Mouse (Mus musculus) stomach, embryonic 15.5 days (tissue): ENCODE results near the gene Tmprss9. TPM values are rescaled to one million over a fixed set of nuclear protein-coding genes. Genes with fewer than 3 reads are reported as not detected.
A peak's percentile ranks its signal among the peaks of the same experiment; 100 is the strongest.

Experiments used
- ATAC-seq: fragments of 200-750 bp; cut with Nextera tagmentation; 2 replicates; pipeline ENCODE4 v1.8.0; 2017; ENCODE audit warnings: low read depth, moderate number of reproducible peaks, moderate TSS enrichment; ENCODE audit not compliant: insufficient read depth, low FRiP score
- H3K27ac ChIP-seq: fragments of 300-500 bp; sonication (generic); 2 replicates; pipeline ENCODE4 v1.5.1; 2015; ENCODE audit warnings: mild to moderate bottlenecking, inconsistent platforms
- H3K27me3 ChIP-seq: fragments of 300-500 bp; sonication (generic); replicated peaks from 2 replicates; pipeline ENCODE4 v1.6.1; 2015; ENCODE audit warnings: inconsistent platforms
- H3K36me3 ChIP-seq: fragments of 300-500 bp; sonication (generic); 2 replicates; pipeline ENCODE4 v1.6.1; 2015; ENCODE audit warnings: inconsistent platforms
- H3K4me1 ChIP-seq: fragments of 300-500 bp; sonication (generic); 2 replicates; pipeline ENCODE4 v1.6.1; 2015; ENCODE audit warnings: inconsistent platforms
- H3K4me2 ChIP-seq: fragments of 300-500 bp; sonication (generic); 2 replicates; pipeline ENCODE4 v1.6.1; 2015; ENCODE audit warnings: mild to moderate bottlenecking, inconsistent platforms
- H3K4me3 ChIP-seq: fragments of 300-500 bp; sonication (generic); replicated peaks from 2 replicates; pipeline ENCODE4 v1.5.1; 2015; ENCODE audit warnings: inconsistent platforms
- H3K9ac ChIP-seq: fragments of 300-500 bp; sonication (generic); 2 replicates; pipeline ENCODE4 v1.6.1; 2015; ENCODE audit warnings: inconsistent platforms
- H3K9me3 ChIP-seq: fragments of 300-500 bp; sonication (generic); 2 replicates; pipeline ENCODE4 v1.6.1; 2016; ENCODE audit warnings: inconsistent platforms
- WGBS: fragments of 180-500 bp; shearing (Covaris S2); methylation state at CpG from one replicate; pipeline ENCODE4 v1.1.7; 2015; 5-methylcytosine and 5-hydroxymethylcytosine counted together
- polyA plus RNA-seq: library from polyadenylated mRNA; unstranded; fragments of >200 nt; fragmentation: Nextera tagmentation; extraction: Ambion mirVana; gene quantifications from 2 replicates; pipeline ENCODE4 v1.2.1, GENCODE M21; 2015

The Tmprss9 gene
- polyA plus RNA-seq, 1 experiment from 2014 or later, result not detected

DNA sequence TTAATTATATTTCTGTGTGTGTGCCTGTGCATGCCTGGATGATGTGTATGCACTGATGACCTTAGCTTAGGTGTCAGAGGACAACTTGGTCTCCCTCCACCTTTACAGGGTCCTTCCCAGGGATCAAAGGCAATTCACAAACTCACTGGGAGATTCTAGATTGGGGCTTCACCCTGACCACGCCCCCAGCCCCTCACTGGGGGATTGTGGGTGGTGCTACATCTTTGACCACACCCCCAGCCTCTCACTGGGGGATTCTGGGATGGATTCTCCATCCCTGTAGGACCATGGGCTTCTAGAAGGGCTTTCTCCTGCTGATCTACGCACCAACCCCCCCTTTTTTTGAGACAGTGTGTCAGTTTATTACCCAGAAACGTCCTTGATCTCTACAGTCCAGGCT is 53.8 kb downstream of the Tmprss9 start:
- 50% methylated on average over 3 of the region's 3 CpGs for WGBS

GRCm38 (mm10) chr10:80928586-80929298 is 57.1 kb downstream of the Tmprss9 start:
- peak overlapping the region; percentile 93 for H3K27ac ChIP-seq
- H3K4me3 ChIP-seq, result peak overlapping the region; percentile 63
- peaks cover 42% of the 10 kb centered on the region for H3K4me1 ChIP-seq
- H3K9me3 ChIP-seq, result no peaks in the 10 kb centered on the region
- peak; percentile 34; the same call in 1 of the 2 replicates for ATAC-seq
- no peaks in the 10 kb centered on the region for H3K36me3 ChIP-seq
- peak overlapping the region; percentile 66 for H3K9ac ChIP-seq
- WGBS, result under 1% methylated on average over 48 of the region's 48 CpGs
- H3K4me2 ChIP-seq, result peak overlapping the region; percentile 82
- peaks cover 3% of the 10 kb centered on the region; the same call in 1 of the 2 replicates for H3K27me3 ChIP-seq

More for the DNA sequence above, 53.8 kb downstream of the Tmprss9 start:
- Histone ChIP-seq H3K9ac (no peak overlapping the region), H3K4me2 (no peak overlapping the region), H3K4me1 (peaks cover 20% of the 10 kb centered on the region; the same call in 1 of the 2 replicates), H3K36me3 (no peaks in the 10 kb centered on the region), H3K27ac (no peak overlapping the region), H3K9me3 (no peaks in the 10 kb centered on the region), H3K4me3 (no peak overlapping the region), H3K27me3 (no peaks in the 10 kb centered on the region)
- ATAC-seq, result no peak

DNA sequence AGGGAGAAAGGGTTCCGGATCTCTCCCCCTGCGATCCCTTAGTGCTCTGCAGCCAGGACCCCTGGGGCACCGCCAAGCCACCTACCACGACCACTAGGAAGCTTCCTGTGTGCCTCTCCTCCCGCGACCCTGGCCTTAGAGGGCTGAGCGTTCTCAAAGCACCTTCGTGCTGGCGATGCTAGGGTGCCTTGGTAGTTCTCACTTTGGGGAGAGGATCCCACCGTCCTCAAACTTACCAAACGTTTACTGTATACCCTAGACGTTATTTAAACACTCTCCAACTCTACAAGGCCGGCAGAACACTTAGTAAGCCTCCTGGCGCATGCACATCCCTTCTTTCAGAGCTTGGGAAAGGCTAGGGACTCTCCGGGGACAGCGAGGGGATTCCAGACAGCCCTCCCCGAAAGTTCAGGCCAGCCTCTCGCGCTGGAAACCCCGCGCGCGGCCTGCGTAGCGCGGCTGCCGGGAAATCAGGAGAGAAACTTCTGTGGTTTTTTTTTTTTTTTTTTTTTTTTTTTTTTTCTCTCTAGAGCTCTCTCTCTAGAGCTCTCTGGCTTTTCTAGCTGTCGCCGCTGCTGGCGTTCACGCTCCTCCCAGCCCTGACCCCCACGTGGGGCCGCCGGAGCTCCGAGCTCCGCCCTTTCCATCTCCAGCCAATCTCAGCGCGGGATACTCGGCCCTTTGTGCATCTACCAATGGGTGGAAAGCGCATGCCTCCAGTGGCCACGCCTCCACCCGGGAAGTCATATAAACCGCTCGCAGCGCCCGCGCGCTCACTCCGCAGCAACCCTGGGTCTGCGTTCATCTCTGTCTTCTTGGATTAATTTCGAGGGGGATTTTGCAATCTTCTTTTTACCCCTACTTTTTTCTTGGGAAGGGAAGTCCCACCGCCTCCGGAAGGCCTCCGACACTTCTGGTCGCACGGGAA is 57.9 kb downstream of the Tmprss9 start, which contains the start of gene Gadd45b:
TSS of gene Gadd45b (plus strand) at position 775 of the 928 bp plus-strand sequence.
- peak; percentile 89 for ATAC-seq
- peaks cover 3% of the 10 kb centered on the region; the same call in 1 of the 2 replicates for H3K27me3 ChIP-seq

DNA sequence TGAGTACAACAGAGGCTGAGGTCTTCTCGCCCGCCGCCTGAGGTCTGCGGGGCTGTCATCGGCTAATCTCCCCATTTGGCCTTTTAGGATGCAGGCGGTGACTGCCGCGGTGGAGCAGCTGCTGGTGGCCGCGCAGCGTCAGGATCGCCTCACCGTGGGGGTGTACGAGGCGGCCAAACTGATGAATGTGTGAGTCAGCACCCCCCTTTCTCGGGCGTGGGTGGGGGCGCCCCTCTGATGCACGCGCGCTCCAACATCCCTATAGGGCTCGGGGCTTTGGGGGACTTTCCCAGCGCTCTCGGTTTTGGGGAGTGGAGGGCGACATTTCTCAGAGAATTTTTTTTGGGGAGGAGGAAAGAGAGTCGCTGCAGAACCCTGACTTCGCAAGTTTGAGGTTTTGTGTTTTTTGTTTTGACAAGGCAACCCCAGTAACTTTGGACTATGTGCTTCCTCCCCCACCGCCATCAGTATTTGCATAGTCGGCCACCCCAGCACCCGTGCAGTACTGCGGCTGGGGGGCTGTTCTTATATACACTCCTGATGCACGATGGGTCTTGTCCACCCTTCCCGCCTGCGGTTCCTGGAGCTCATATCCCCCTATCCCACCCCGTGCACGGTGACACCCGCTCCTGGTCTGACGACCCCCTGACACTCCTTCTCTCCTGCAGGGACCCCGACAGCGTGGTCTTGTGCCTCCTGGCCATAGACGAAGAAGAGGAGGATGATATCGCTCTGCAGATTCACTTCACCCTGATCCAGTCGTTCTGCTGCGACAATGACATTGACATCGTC is 58.9 kb downstream of the Tmprss9 start:
- Histone ChIP-seq H3K27me3 (peaks cover 3% of the 10 kb centered on the region; the same call in 1 of the 2 replicates), H3K27ac (peak overlapping the region; percentile 63; the same call in 1 of the 2 replicates), H3K9me3 (no peaks in the 10 kb centered on the region), H3K4me2 (peak overlapping the region; percentile 95), H3K36me3 (no peaks in the 10 kb centered on the region), H3K4me3 (peak overlapping the region; percentile 67), H3K4me1 (peaks cover 49% of the 10 kb centered on the region), H3K9ac (peak overlapping the region; percentile 76)
- WGBS, result 1% methylated on average over 45 of the region's 45 CpGs
- no peak for ATAC-seq

More for the DNA sequence above, 57.9 kb downstream of the Tmprss9 start, which contains the start of gene Gadd45b:
- H3K4me2 ChIP-seq, result peak within 1 kb of the TSS; percentile 95
- H3K4me3 ChIP-seq, result peak within 1 kb of the TSS; percentile 67
- WGBS, result under 1% methylated on average over 56 of the region's 56 CpGs
- no peaks in the 10 kb centered on the region for H3K9me3 ChIP-seq
- H3K27ac ChIP-seq, result peak within 1 kb of the TSS; percentile 93
- H3K9ac ChIP-seq, result peak within 1 kb of the TSS; percentile 76
- no peaks in the 10 kb centered on the region for H3K36me3 ChIP-seq
- peaks cover 45% of the 10 kb centered on the region for H3K4me1 ChIP-seq

DNA sequence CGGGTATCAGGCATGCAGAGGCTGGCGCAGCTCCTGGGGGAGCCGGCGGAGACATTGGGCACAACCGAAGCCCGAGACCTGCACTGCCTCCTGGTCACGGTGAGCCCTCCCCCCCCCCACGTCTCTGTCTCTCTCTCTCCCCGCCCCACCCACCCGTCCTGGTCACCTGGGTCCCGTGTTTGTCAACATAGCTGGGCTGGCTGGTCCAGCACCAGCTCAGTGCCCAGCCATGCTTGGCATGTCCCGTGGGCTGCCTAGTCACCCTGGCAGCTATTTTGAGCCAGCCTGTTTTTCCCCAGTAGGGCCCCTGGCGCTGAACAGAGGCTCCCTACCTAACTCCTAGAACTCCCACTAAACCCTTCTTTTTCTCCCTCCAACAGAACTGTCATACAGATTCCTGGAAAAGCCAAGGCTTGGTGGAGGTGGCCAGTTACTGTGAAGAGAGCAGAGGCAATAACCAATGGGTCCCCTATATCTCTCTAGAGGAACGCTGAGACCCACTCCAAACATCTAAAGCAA is 59.6 kb downstream of the Tmprss9 start:
- H3K9me3 ChIP-seq, result no peaks in the 10 kb centered on the region
- peaks cover 3% of the 10 kb centered on the region; the same call in 1 of the 2 replicates for H3K27me3 ChIP-seq
- peak overlapping the region; percentile 76; the same call in 1 of the 2 replicates for H3K9ac ChIP-seq
- no peak for ATAC-seq
- H3K27ac ChIP-seq, result no peak overlapping the region
- no peaks in the 10 kb centered on the region for H3K36me3 ChIP-seq
- H3K4me3 ChIP-seq, result peak overlapping the region; percentile 67
- H3K4me1 ChIP-seq, result peaks cover 56% of the 10 kb centered on the region
- WGBS, result 18% methylated on average over 10 of the region's 14 CpGs
- H3K4me2 ChIP-seq, result peak overlapping the region; percentile 95

DNA sequence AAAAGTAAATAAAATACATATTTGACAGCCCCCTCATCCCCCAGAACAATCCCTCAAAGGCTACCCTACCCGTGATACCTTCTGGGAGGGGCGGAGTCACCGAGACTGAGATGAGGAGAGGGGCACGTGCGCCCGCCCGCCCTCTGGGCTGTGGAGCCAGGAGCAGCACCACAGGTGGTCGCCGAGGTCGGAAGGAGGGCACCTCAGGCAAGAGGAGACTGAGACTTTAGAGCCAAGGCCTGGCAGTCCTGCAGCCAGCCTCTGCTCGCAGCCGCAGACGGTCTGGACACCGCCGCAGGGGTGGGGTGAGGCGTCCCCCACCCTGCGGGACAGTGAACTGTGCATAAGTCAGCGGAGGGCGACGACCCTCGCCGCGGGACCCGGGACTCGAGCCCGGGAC is 60.0 kb downstream of the Tmprss9 start:
- ATAC-seq, result no peak
- Histone ChIP-seq H3K27me3 (peaks cover 3% of the 10 kb centered on the region; the same call in 1 of the 2 replicates), H3K4me1 (peaks cover 61% of the 10 kb centered on the region), H3K4me3 (peak overlapping the region; percentile 67), H3K4me2 (peak overlapping the region; percentile 95), H3K9ac (no peak overlapping the region), H3K27ac (no peak overlapping the region), H3K9me3 (no peaks in the 10 kb centered on the region), H3K36me3 (no peaks in the 10 kb centered on the region)
- 8% methylated on average over 26 of the region's 26 CpGs for WGBS

DNA sequence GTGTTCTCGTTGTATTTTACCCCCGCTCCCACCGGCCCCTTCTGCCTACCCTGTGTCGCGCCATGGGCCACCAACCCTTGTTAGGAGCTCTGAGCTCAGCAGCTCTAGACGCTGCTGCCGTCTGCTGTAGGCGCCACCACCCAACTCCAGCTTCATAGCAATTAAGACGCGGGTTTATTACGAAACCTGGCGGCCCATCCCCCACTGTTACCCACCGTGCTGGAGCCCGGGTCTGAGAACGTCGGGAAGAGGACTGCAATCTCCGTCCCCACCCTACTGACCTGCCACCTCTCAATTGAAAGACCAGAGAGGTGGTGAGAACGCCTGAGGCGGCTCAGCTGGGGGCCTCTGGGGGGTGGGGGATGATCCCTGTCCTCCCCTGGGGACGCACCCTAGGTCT is 60.6 kb downstream of the Tmprss9 start:
- H3K9ac ChIP-seq, result no peak overlapping the region
- ATAC-seq, result no peak
- H3K36me3 ChIP-seq, result no peaks in the 10 kb centered on the region
- peak overlapping the region; percentile 67 for H3K4me3 ChIP-seq
- peaks cover 3% of the 10 kb centered on the region; the same call in 1 of the 2 replicates for H3K27me3 ChIP-seq
- H3K9me3 ChIP-seq, result no peaks in the 10 kb centered on the region
- H3K4me2 ChIP-seq, result peak overlapping the region; percentile 95
- peak overlapping the region; percentile 67; the same call in 1 of the 2 replicates for H3K27ac ChIP-seq
- whole genome bisulfite sequencing, result 3% methylated on average over 20 of the region's 20 CpGs
- H3K4me1 ChIP-seq, result peaks cover 66% of the 10 kb centered on the region

DNA sequence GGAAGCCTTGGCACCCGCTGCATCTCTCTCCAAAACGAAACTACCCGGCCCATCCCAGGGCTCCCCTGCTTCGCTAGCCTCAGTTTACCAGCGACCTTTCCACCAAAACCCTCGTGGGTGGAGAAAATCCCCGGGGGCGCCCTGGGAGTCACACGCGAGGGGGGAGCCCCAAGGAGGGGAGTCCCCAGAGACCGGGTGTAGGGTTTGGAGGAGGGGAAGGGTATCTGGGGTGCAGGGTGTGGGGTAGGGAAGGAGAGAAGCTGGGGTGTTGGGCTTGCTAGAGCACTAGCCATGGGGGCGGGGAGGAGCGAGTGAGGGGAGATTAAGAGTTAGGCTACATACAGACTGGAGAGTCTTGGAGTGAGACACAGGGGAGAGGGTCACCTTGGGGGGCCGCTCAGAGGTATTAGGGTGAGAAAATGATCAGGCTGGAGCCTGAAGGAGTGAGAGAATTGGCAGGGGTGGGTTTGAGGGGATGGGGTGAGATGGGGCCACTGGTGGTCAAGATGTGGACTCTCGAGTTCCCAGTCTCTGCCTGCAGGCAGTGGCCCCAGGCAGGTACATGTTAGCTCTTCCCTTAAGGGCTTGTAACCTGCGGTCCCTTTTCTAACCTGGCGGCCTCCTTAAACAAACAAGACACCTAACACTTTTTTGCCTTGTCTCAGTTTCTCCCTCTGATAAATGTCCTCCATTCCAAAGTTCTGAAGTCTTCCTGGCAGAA is 61.2 kb downstream of the Tmprss9 start:
- Histone ChIP-seq H3K9ac (no peak overlapping the region), H3K27me3 (peaks cover 3% of the 10 kb centered on the region; the same call in 1 of the 2 replicates), H3K4me1 (peaks cover 73% of the 10 kb centered on the region), H3K4me2 (peak overlapping the region; percentile 95), H3K27ac (peak overlapping the region; percentile 67), H3K36me3 (no peaks in the 10 kb centered on the region), H3K9me3 (no peaks in the 10 kb centered on the region), H3K4me3 (peak overlapping the region; percentile 67)
- WGBS, result 2% methylated on average over 17 of the region's 17 CpGs
- no peak for ATAC-seq

GRCm38 (mm10) chr10:80933421-80933979 is 61.9 kb downstream of the Tmprss9 start:
- H3K27ac ChIP-seq, result peak overlapping the region; percentile 67
- H3K4me2 ChIP-seq, result peak overlapping the region; percentile 95
- WGBS, result 3% methylated on average over 21 of the region's 21 CpGs
- H3K4me3 ChIP-seq, result peak overlapping the region; percentile 15; the same call in 1 of the 2 replicates
- no peak overlapping the region for H3K9ac ChIP-seq
- H3K9me3 ChIP-seq, result no peaks in the 10 kb centered on the region
- no peaks in the 10 kb centered on the region for H3K36me3 ChIP-seq
- ATAC-seq, result no peak
- peaks cover 79% of the 10 kb centered on the region for H3K4me1 ChIP-seq
- H3K27me3 ChIP-seq, result peaks cover 3% of the 10 kb centered on the region; the same call in 1 of the 2 replicates
